Mouse (Mus musculus): ENCODE measurements around the gene Yeats4.
"Not testable (repeated sequence)": the region's sequence is repeated elsewhere in the genome, so short reads cannot be mapped to it uniquely, and the experiment has no call there.

Yeats4 gene

GRCm38 (mm10) chr10:117224102-117224990 lies at the start of gene Yeats4:
Gene Yeats4, minus strand, starts transcription at chr10:117224507.
- DNase-seq: peak; percentile 97

GRCm38 (mm10) chr10:117272023-117272422 lies 47.7 kb upstream of the Yeats4 start:
- DNase-seq: no peak

GRCm38 (mm10) chr10:117259870-117260269 lies 35.6 kb upstream of the Yeats4 start:
- DNase-seq: no peak

GRCm38 (mm10) chr10:117238603-117239002 lies 14.3 kb upstream of the Yeats4 start, which contains the start of gene 9530003J23Rik:
Gene 9530003J23Rik, minus strand, starts transcription at chr10:117238703.
- DNase-seq: no peak

- no peak for DNase-seq
These were observed 11.6 kb upstream of the Yeats4 start for GRCm38 (mm10) chr10:117235866-117236265.

- no peak for DNase-seq
These were observed 10.5 kb upstream of the Yeats4 start for GRCm38 (mm10) chr10:117234825-117235224.

GRCm38 (mm10) chr10:117229826-117230225 lies 5.5 kb upstream of the Yeats4 start:
- peak; percentile 83 for DNase-seq

GRCm38 (mm10) chr10:117226002-117226401 lies 1.7 kb upstream of the Yeats4 start:
- no peak for DNase-seq

GRCm38 (mm10) chr10:117225094-117225493 lies 787 bp upstream of the Yeats4 start:
- no peak for DNase-seq

- no peak for DNase-seq
These were observed 577 bp downstream of the Yeats4 start for GRCm38 (mm10) chr10:117223758-117224101.

GRCm38 (mm10) chr10:117222821-117223220 lies 1.5 kb downstream of the Yeats4 start:
- DNase-seq: no peak

- DNase-seq: no peak
These were observed 6.0 kb downstream of the Yeats4 start for GRCm38 (mm10) chr10:117218351-117218750.

- no peak for DNase-seq
These were observed 7.0 kb downstream of the Yeats4 start for GRCm38 (mm10) chr10:117217246-117217840.

- peak; percentile 40 for DNase-seq
These were observed 7.5 kb downstream of the Yeats4 start for GRCm38 (mm10) chr10:117216793-117217192.

- DNase-seq: no peak
These were observed 8.2 kb downstream of the Yeats4 start for GRCm38 (mm10) chr10:117216132-117216495.

GRCm38 (mm10) chr10:117215409-117216131 lies 8.7 kb downstream of the Yeats4 start:
- DNase-seq: no peak

GRCm38 (mm10) chr10:117211023-117211422 lies 13.3 kb downstream of the Yeats4 start:
- DNase-seq: no peak

GRCm38 (mm10) chr10:117209469-117209938 lies 14.8 kb downstream of the Yeats4 start:
- peak; percentile 73 for DNase-seq

- not testable (repeated sequence) for DNase-seq
These were observed 15.5 kb downstream of the Yeats4 start for GRCm38 (mm10) chr10:117208787-117209186.

GRCm38 (mm10) chr10:117208221-117208620 lies 16.1 kb downstream of the Yeats4 start:
- DNase-seq: no peak

GRCm38 (mm10) chr10:117206070-117206469 lies 18.2 kb downstream of the Yeats4 start:
- no peak for DNase-seq

- DNase-seq: no peak
These were observed 20.7 kb downstream of the Yeats4 start for GRCm38 (mm10) chr10:117203558-117203981.

GRCm38 (mm10) chr10:117202981-117203557 lies 21.2 kb downstream of the Yeats4 start:
- DNase-seq: no peak

Data from kidney, adult 9 months (tissue).